Mouse (Mus musculus): Measurements from ENCODE around the gene Cdc20.

- TF ChIP-seq REST (IDR thresholded peaks at IDR 0.05; ENCODE audit: insufficient read depth, insufficient read length) (no peak), SRF (IDR thresholded peaks at IDR 0.05; ENCODE audit: control insufficient read depth, insufficient read length, low read depth) (no peak), TCF12 (IDR thresholded peaks at IDR 0.05; ENCODE audit: insufficient read depth, poor library complexity, severe bottlenecking) (no peak)
These were observed 41.9 kb downstream of the Cdc20 start for GRCm38 (mm10) chr4:118395289-118395688.
